Mouse (Mus musculus) C2C12 (cell line): ENCODE results near the gene Tdrd6. TPM values are rescaled to one million over a fixed set of nuclear protein-coding genes. Genes with fewer than 3 reads are reported as not detected.

Experiments
- H3K27me3 ChIP-seq: one replicate; pipeline ENCODE4 v1.6.1; 2011; ENCODE audit not compliant: control insufficient read depth, insufficient read depth, insufficient read length
- H3K36me3 ChIP-seq: one replicate; pipeline ENCODE4 v1.6.1; 2011; ENCODE audit not compliant: control insufficient read depth, insufficient read depth
- H3K4me3 ChIP-seq: one replicate; pipeline ENCODE4 v1.5.1; 2011; ENCODE audit warnings: mild to moderate bottlenecking, control low read depth; ENCODE audit not compliant: poor library complexity, insufficient read depth, severe bottlenecking
- H3K79me2 ChIP-seq: one replicate; pipeline ENCODE4 v1.6.1; 2011; ENCODE audit not compliant: control insufficient read depth, insufficient read depth
- H3K79me3 ChIP-seq: one replicate; pipeline ENCODE4 v1.6.1; 2011; ENCODE audit warnings: low read depth, control low read depth
- H3ac ChIP-seq: one replicate; pipeline ENCODE3; 2011; ENCODE audit warnings: low read depth; ENCODE audit not compliant: control insufficient read depth, insufficient read length
- CEBPB ChIP-seq: IDR thresholded peaks from one replicate; pipeline ENCODE4 v1.6.1; 2011; ENCODE audit warnings: low read depth, mild to moderate bottlenecking, control low read depth, moderate library complexity
- CTCF ChIP-seq: IDR thresholded peaks from one replicate; pipeline ENCODE4 v1.5.1; 2011; ENCODE audit not compliant: control insufficient read depth, insufficient read depth, insufficient read length
- FOSL1 ChIP-seq: IDR thresholded peaks from one replicate; pipeline ENCODE4 v1.8.0; 2011; ENCODE audit warnings: mild to moderate bottlenecking, low read length; ENCODE audit not compliant: poor library complexity, insufficient read depth, severe bottlenecking
- MAX ChIP-seq: IDR thresholded peaks from one replicate; pipeline ENCODE4 v1.6.1; 2011; ENCODE audit warnings: mild to moderate bottlenecking, control low read depth
- MYOD1 ChIP-seq: IDR thresholded peaks from one replicate; pipeline ENCODE4 v1.6.1; 2011; ENCODE audit warnings: low read depth; ENCODE audit not compliant: control insufficient read depth, insufficient read length
- MYOG ChIP-seq: IDR thresholded peaks from one replicate; pipeline ENCODE4 v1.6.1; 2011; ENCODE audit not compliant: control insufficient read depth, insufficient read length; ENCODE audit errors: extremely low read depth
- USF1 ChIP-seq: IDR thresholded peaks from one replicate; pipeline ENCODE4 v1.6.1; 2011; ENCODE audit warnings: low read depth, mild to moderate bottlenecking, control low read depth, moderate library complexity
- polyA plus RNA-seq: library from polyadenylated mRNA; unstranded; fragments of >200 nt; fragmentation: generic; extraction: Trizol; gene quantifications from one replicate; pipeline ENCODE4 v1.2.1, GENCODE M21; 2012; ENCODE audit warnings: missing spikeins

Tdrd6 gene
- polyA plus RNA-seq, 1 experiment: not detected

- TF ChIP-seq CTCF (no peak), MAX (no peak), MYOG (no peak), MYOD1 (no peak), FOSL1 (no peak), USF1 (no peak), CEBPB (peak; percentile 75)
- peaks cover 7% of the 10 kb centered on the region for H3K79me2 ChIP-seq
- H3K27me3 ChIP-seq: no peaks in the 10 kb centered on the region
- no peaks in the 10 kb centered on the region for H3K79me3 ChIP-seq
- peak within 1 kb of the TSS; percentile 71 for H3K4me3 ChIP-seq
- peaks cover 6% of the 10 kb centered on the region for H3K36me3 ChIP-seq
- peak within 1 kb of the TSS; percentile 72 for H3ac ChIP-seq
Measured at GRCm38 (mm10) chr17:43667290-43667843, 37.3 kb upstream of the Tdrd6 start, which contains the start of gene Cyp39a1. Gene Cyp39a1, plus strand, starts transcription at chr17:43667425.

- Histone ChIP-seq H3K79me3 (no peaks in the 10 kb centered on the region), H3K27me3 (no peaks in the 10 kb centered on the region), H3K79me2 (peaks cover 7% of the 10 kb centered on the region), H3K36me3 (peaks cover 6% of the 10 kb centered on the region), H3K4me3 (peak within 1 kb of the TSS; percentile 71), H3ac (peak within 1 kb of the TSS; percentile 72)
- TF ChIP-seq CTCF (no peak), USF1 (no peak), FOSL1 (no peak), MAX (no peak), MYOG (no peak), MYOD1 (no peak), CEBPB (no peak)
Measured at GRCm38 (mm10) chr17:43666576-43667289, 36.6 kb upstream of the Tdrd6 start, which contains the start of gene Slc25a27. Gene Slc25a27, minus strand, starts transcription at chr17:43667214.

GRCm38 (mm10) chr17:43651314-43652046 lies 21.4 kb upstream of the Tdrd6 start:
- no peak overlapping the region for H3K4me3 ChIP-seq
- H3ac ChIP-seq: no peak overlapping the region
- H3K27me3 ChIP-seq: no peaks in the 10 kb centered on the region
- H3K79me2 ChIP-seq: no peaks in the 10 kb centered on the region
- TF ChIP-seq MYOD1 (no peak), MYOG (no peak), FOSL1 (peak; percentile 26)
- H3K36me3 ChIP-seq: peaks cover 7% of the 10 kb centered on the region
- no peaks in the 10 kb centered on the region for H3K79me3 ChIP-seq

GRCm38 (mm10) chr17:43649641-43650436 lies 19.7 kb upstream of the Tdrd6 start:
- TF ChIP-seq MYOG (no peak), USF1 (no peak)
- Histone ChIP-seq H3K27me3 (no peaks in the 10 kb centered on the region), H3K79me3 (no peaks in the 10 kb centered on the region), H3ac (no peak overlapping the region), H3K36me3 (peaks cover 12% of the 10 kb centered on the region), H3K79me2 (no peaks in the 10 kb centered on the region), H3K4me3 (no peak overlapping the region)

- peaks cover 13% of the 10 kb centered on the region for H3K36me3 ChIP-seq
- TF ChIP-seq CTCF: no peak
- no peak for TF ChIP-seq MYOD1
- TF ChIP-seq MYOG: no peak
- TF ChIP-seq FOSL1: no peak
- TF ChIP-seq MAX: no peak
- no peak for TF ChIP-seq USF1
- no peak for TF ChIP-seq CEBPB
- no peak overlapping the region for H3ac ChIP-seq
- H3K27me3 ChIP-seq: no peaks in the 10 kb centered on the region
- no peak overlapping the region for H3K4me3 ChIP-seq
- no peaks in the 10 kb centered on the region for H3K79me3 ChIP-seq
- H3K79me2 ChIP-seq: no peaks in the 10 kb centered on the region
Measured at GRCm38 (mm10) chr17:43646925-43647324, 16.8 kb upstream of the Tdrd6 start.
